Mouse (Mus musculus) midbrain, embryonic 14.5 days (tissue): ENCODE data around the gene Clcn7. TPM values are rescaled to one million over a fixed set of nuclear protein-coding genes. Genes with fewer than 3 reads are reported as not detected.

Experiments
- ATAC-seq: fragments of 200-750 bp; cut with Nextera tagmentation; 2 replicates; pipeline ENCODE4 v1.8.0; 2017; ENCODE audit warnings: moderate number of reproducible peaks, moderate library complexity; ENCODE audit not compliant: low FRiP score, low TSS enrichment
- DNase-seq: peaks from one replicate; pipeline ENCODE4 v3.0.0-alpha.2; 2015
- H3K27ac ChIP-seq: fragments of 300-500 bp; sonication (generic); replicated peaks from 2 replicates; pipeline ENCODE4 v1.5.1; 2014; ENCODE audit warnings: mild to moderate bottlenecking, low read depth, low read length, moderate library complexity
- H3K27me3 ChIP-seq: fragments of 300-500 bp; sonication (generic); 2 replicates; pipeline ENCODE4 v1.6.1; 2014; ENCODE audit warnings: low read length, control low read depth, mixed read lengths; ENCODE audit not compliant: control insufficient read depth, insufficient read depth
- H3K36me3 ChIP-seq: fragments of 300-500 bp; sonication (generic); 2 replicates; pipeline ENCODE4 v1.6.1; 2014; ENCODE audit warnings: low read length, control low read depth; ENCODE audit not compliant: control insufficient read depth, insufficient read depth
- H3K4me1 ChIP-seq: fragments of 300-500 bp; sonication (generic); 2 replicates; pipeline ENCODE4 v1.6.1; 2014; ENCODE audit warnings: mild to moderate bottlenecking, antibody characterized with exemption, low read length, control low read depth; ENCODE audit not compliant: control insufficient read depth, insufficient read depth
- H3K4me2 ChIP-seq: fragments of 300-500 bp; sonication (generic); 2 replicates; pipeline ENCODE4 v1.6.1; 2014; ENCODE audit warnings: mild to moderate bottlenecking, low read length, moderate library complexity
- H3K4me3 ChIP-seq: fragments of 300-500 bp; sonication (generic); replicated peaks from 2 replicates; pipeline ENCODE4 v1.5.1; 2014; ENCODE audit warnings: low read depth, low read length
- H3K9ac ChIP-seq: fragments of 300-500 bp; sonication (generic); replicated peaks from 2 replicates; pipeline ENCODE4 v1.6.1; 2014; ENCODE audit warnings: mild to moderate bottlenecking, low read length, moderate library complexity
- H3K9me3 ChIP-seq: fragments of 300-500 bp; sonication (generic); 2 replicates; pipeline ENCODE4 v1.6.1; 2016; ENCODE audit warnings: low read length, control low read depth, mixed read lengths; ENCODE audit not compliant: control insufficient read depth
- WGBS: fragments of 180-500 bp; shearing (Covaris S2); extraction: QIAGEN DNeasy Blood & Tissue Kit; methylation state at CpG from one replicate; pipeline ENCODE4 v1.1.7; 2014; 5-methylcytosine and 5-hydroxymethylcytosine counted together
- polyA plus RNA-seq: library from polyadenylated mRNA; unstranded; fragments of >200 nt; fragmentation: Nextera tagmentation; extraction: Ambion mirVana; gene quantifications from 2 replicates; pipeline ENCODE4 v1.2.1, GENCODE M21; 2014

The Clcn7 gene
- polyA plus RNA-seq = 26.3 and 29.9 TPM in 2 replicates

GRCm38 (mm10) chr17:25133275-25133698 is at the start of gene Clcn7:
TSS of gene Clcn7 (plus strand) at chr17:25133391.
- H3K27ac ChIP-seq = no peak within 1 kb of the TSS

DNA sequence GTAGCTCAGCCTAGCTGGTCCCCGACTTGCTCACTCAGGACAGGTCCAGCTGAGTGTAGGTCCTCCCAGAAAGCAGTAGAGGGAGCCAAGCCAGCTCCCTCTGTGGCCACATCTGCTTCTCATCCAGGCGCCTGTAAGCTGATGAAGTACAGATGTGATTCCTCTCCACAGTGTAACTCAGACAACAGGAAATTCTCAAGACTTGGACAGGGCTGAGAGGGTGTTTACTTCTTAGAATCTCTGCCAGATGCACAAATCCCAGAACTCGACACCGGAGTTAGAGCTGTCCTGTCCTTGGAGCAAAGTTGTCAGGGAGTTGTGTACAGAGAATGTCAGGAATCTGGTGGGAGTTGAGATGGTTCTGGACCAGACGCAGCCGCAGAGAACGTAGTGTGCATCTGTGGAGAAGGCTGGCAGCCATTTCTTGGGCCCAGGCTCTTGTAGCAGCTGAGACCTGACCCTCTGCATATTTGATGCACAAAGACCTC is 49.7 kb upstream of the Clcn7 start, which contains the start of gene Tmem204:
Tmem204 (minus strand) TSS at position 148 of the 488 bp plus-strand sequence.
- no peak within 1 kb of the TSS for H3K4me2 ChIP-seq
- no peaks in the 10 kb centered on the region for H3K9me3 ChIP-seq
- H3K27ac ChIP-seq = no peak within 1 kb of the TSS
- H3K9ac ChIP-seq = no peak within 1 kb of the TSS
- DNase-seq (peak; percentile 16), ATAC-seq (no peak)
- H3K27me3 ChIP-seq = no peaks in the 10 kb centered on the region
- no peak within 1 kb of the TSS for H3K4me3 ChIP-seq
- WGBS = 73% methylated on average over 7 of the region's 7 CpGs
- peaks cover 12% of the 10 kb centered on the region; the same call in 1 of the 2 replicates for H3K36me3 ChIP-seq
- H3K4me1 ChIP-seq = no peaks in the 10 kb centered on the region

More at GRCm38 (mm10) chr17:25133275-25133698, at the start of gene Clcn7:
- Histone ChIP-seq H3K27me3 (no peaks in the 10 kb centered on the region), H3K36me3 (peaks cover 4% of the 10 kb centered on the region), H3K4me1 (peaks cover 7% of the 10 kb centered on the region), H3K9ac (peak within 1 kb of the TSS; percentile 68), H3K9me3 (no peaks in the 10 kb centered on the region), H3K4me2 (peak within 1 kb of the TSS; percentile 75), H3K4me3 (peak within 1 kb of the TSS; percentile 79)
- WGBS = under 1% methylated on average over 40 of the region's 40 CpGs
- DNase-seq (peak; percentile 98), ATAC-seq (peak; percentile 86)

DNA sequence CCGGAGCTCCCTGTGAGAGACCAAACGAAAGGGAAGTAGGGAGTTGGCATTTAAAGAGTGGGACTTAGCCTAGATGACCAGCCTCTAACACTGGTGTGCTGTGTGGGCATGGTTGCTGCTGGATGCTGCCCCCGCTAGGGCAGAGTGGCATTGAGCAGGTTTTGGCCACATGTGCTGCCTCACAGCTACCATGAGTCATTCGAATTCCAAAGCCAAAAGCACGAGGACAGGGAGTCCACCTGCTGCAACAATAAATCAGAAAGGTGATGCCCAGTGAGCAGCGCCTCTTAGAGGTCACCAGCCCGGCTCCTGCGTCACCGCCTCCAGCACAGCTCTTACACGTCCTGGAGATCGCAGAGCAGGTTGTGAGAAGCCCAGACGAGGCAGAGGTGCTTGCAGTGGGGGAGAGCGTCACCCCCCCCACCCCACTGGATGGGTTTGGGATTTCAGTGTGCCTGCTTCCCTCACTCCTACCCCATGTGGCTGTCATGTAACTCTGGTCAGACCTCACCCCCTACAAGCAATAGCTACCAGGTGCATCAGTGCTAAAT is 48.3 kb upstream of the Clcn7 start:
- H3K4me3 ChIP-seq = no peak overlapping the region
- no peaks in the 10 kb centered on the region for H3K9me3 ChIP-seq
- H3K27me3 ChIP-seq = no peaks in the 10 kb centered on the region
- no peak overlapping the region for H3K4me2 ChIP-seq
- no peak overlapping the region for H3K9ac ChIP-seq
- H3K4me1 ChIP-seq = no peaks in the 10 kb centered on the region
- no peak for DNase-seq
- WGBS = 84% methylated on average over 13 of the region's 13 CpGs
- no peak for ATAC-seq
- H3K27ac ChIP-seq = no peak overlapping the region
- peaks cover 19% of the 10 kb centered on the region for H3K36me3 ChIP-seq

- Histone ChIP-seq H3K4me1 (no peaks in the 10 kb centered on the region), H3K4me3 (no peak overlapping the region), H3K9ac (no peak overlapping the region), H3K9me3 (no peaks in the 10 kb centered on the region), H3K27ac (no peak overlapping the region), H3K36me3 (peaks cover 22% of the 10 kb centered on the region), H3K4me2 (no peak overlapping the region), H3K27me3 (no peaks in the 10 kb centered on the region)
- DNase-seq (no peak), ATAC-seq (no peak)
- WGBS = 94% methylated on average over 7 of the region's 7 CpGs
These were observed 46.5 kb upstream of the Clcn7 start for GRCm38 (mm10) chr17:25086724-25087123.

GRCm38 (mm10) chr17:25089158-25089557 is 44.0 kb upstream of the Clcn7 start:
- WGBS = 94% methylated on average over 10 of the region's 10 CpGs
- no peaks in the 10 kb centered on the region for H3K9me3 ChIP-seq
- H3K4me1 ChIP-seq = no peaks in the 10 kb centered on the region
- DNase-seq (no peak), ATAC-seq (no peak)
- no peak overlapping the region for H3K9ac ChIP-seq
- no peak overlapping the region for H3K27ac ChIP-seq
- H3K4me2 ChIP-seq = no peak overlapping the region
- H3K36me3 ChIP-seq = peaks cover 34% of the 10 kb centered on the region
- no peaks in the 10 kb centered on the region for H3K27me3 ChIP-seq
- no peak overlapping the region for H3K4me3 ChIP-seq

DNA sequence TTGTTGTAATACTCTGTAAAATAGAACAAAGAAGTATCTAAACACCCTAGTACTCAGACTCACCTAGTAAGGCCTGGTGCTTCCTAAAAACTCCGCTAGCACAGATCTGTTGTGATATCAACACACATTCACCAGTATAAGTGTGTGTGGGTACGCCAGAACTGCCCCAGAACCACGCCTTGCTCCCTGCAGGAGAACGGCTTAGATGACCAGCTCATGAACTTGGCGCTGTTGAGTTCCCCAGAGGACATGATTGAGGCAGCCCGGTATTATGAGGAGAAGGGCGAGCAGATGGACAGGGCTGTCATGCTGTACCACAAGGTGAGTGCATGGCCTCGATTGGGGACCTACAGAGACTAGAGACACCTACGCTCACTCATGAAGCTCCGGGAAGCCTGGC is 42.7 kb upstream of the Clcn7 start:
- H3K9ac ChIP-seq = no peak overlapping the region
- no peak overlapping the region for H3K4me3 ChIP-seq
- H3K27ac ChIP-seq = no peak overlapping the region
- no peak for DNase-seq
- H3K4me2 ChIP-seq = no peak overlapping the region
- peaks cover 43% of the 10 kb centered on the region for H3K36me3 ChIP-seq
- ATAC-seq = no peak
- H3K9me3 ChIP-seq = no peaks in the 10 kb centered on the region
- no peaks in the 10 kb centered on the region for H3K4me1 ChIP-seq
- 94% methylated on average over 10 of the region's 10 CpGs for WGBS
- H3K27me3 ChIP-seq = no peaks in the 10 kb centered on the region

DNA sequence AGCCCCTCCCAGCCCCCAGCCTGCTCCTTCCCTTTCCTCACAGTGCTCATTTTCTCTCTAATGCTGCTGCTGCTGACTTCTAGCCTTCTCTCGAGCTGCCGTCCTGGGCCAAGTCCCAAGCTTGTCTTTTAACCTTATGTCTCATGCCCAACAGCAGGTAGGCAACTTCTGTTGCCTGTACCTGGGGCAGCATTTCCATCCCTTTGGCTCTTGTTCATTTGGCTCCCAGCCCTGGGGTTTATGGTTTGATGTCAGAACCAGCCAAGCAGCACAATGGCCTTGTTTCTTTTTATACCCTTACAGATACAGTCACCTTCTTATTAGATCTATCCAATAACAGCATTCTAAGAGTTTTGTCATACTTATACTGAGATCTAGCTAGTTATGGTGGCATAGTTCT is 37.0 kb upstream of the Clcn7 start:
- H3K36me3 ChIP-seq = peaks cover 58% of the 10 kb centered on the region
- no peak overlapping the region for H3K9ac ChIP-seq
- H3K4me3 ChIP-seq = no peak overlapping the region
- no peaks in the 10 kb centered on the region for H3K27me3 ChIP-seq
- no peaks in the 10 kb centered on the region for H3K4me1 ChIP-seq
- 93% methylated on average over 2 of the region's 2 CpGs for WGBS
- H3K4me2 ChIP-seq = no peak overlapping the region
- no peak for DNase-seq
- H3K9me3 ChIP-seq = no peaks in the 10 kb centered on the region
- H3K27ac ChIP-seq = no peak overlapping the region
- no peak for ATAC-seq

DNA sequence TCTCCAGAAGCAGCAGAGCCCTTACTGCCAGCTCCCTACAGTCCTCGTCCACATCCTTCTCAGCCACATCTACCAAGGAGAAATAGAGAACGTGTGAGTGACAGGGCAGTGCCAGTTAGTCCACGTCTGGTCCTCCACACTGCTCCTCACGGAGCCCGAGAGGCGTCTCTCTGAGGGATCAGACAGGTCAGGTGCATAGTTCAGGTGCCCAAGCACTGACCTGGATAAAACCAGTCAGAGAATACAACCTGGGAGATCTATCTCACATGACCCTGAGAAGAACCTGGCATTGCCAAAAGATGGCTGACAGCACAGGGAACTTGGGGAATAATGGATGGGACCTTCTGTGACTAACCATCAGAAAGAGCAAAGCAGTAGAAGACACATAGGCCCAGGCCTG is 33.1 kb upstream of the Clcn7 start:
- Histone ChIP-seq H3K9ac (no peak overlapping the region), H3K4me1 (no peaks in the 10 kb centered on the region), H3K36me3 (peaks cover 76% of the 10 kb centered on the region), H3K4me2 (no peak overlapping the region), H3K4me3 (no peak overlapping the region), H3K27me3 (no peaks in the 10 kb centered on the region), H3K27ac (no peak overlapping the region), H3K9me3 (no peaks in the 10 kb centered on the region)
- ATAC-seq (no peak), DNase-seq (no peak)
- 100% methylated on average over 6 of the region's 6 CpGs for WGBS

- Histone ChIP-seq H3K27ac (no peak overlapping the region), H3K9ac (no peak overlapping the region), H3K4me2 (no peak overlapping the region), H3K36me3 (peaks cover 88% of the 10 kb centered on the region), H3K4me1 (no peaks in the 10 kb centered on the region), H3K9me3 (no peaks in the 10 kb centered on the region), H3K27me3 (no peaks in the 10 kb centered on the region), H3K4me3 (no peak overlapping the region)
- ATAC-seq (no peak), DNase-seq (no peak)
- WGBS = 96% methylated on average over 11 of the region's 11 CpGs
These were observed 31.9 kb upstream of the Clcn7 start for GRCm38 (mm10) chr17:25101338-25101737.
